Mouse (Mus musculus) limb, embryonic 13.5 days (tissue): ENCODE results near the gene Maml3. TPM values are rescaled to one million over a fixed set of nuclear protein-coding genes. Genes with fewer than 3 reads are reported as not detected.

Experiments
- ATAC-seq: fragments of 200-750 bp; cut with Nextera tagmentation; 2 replicates; pipeline ENCODE4 v1.8.0; 2017; ENCODE audit warnings: low read depth, moderate number of reproducible peaks, moderate TSS enrichment; ENCODE audit not compliant: low FRiP score
- H3K27ac ChIP-seq: fragments of 300-500 bp; sonication (generic); 2 replicates; pipeline ENCODE4 v1.5.1; 2015; ENCODE audit warnings: inconsistent platforms, mild to moderate bottlenecking, moderate library complexity
- H3K27me3 ChIP-seq: fragments of 300-500 bp; sonication (generic); 2 replicates; pipeline ENCODE4 v1.6.1; 2015; ENCODE audit warnings: mild to moderate bottlenecking, inconsistent platforms
- H3K36me3 ChIP-seq: fragments of 300-500 bp; sonication (generic); 2 replicates; pipeline ENCODE4 v1.6.1; 2015; ENCODE audit warnings: inconsistent platforms, mild to moderate bottlenecking, moderate library complexity
- H3K4me1 ChIP-seq: fragments of 300-500 bp; sonication (generic); 2 replicates; pipeline ENCODE4 v1.6.1; 2015; ENCODE audit warnings: inconsistent platforms
- H3K4me2 ChIP-seq: fragments of 300-500 bp; sonication (generic); replicated peaks from 2 replicates; pipeline ENCODE4 v1.6.1; 2015; ENCODE audit warnings: inconsistent platforms, mild to moderate bottlenecking, moderate library complexity
- H3K4me3 ChIP-seq: fragments of 300-500 bp; sonication (generic); 2 replicates; pipeline ENCODE4 v1.5.1; 2015; ENCODE audit warnings: moderate library complexity, mild to moderate bottlenecking, inconsistent platforms
- H3K9ac ChIP-seq: fragments of 300-500 bp; sonication (generic); 2 replicates; pipeline ENCODE4 v1.6.1; 2015; ENCODE audit warnings: mild to moderate bottlenecking, inconsistent platforms
- H3K9me3 ChIP-seq: fragments of 300-500 bp; sonication (generic); 2 replicates; pipeline ENCODE4 v1.6.1; 2016; ENCODE audit warnings: inconsistent platforms
- WGBS: fragments of 180-500 bp; shearing (Covaris S2); methylation state at CpG from one replicate; pipeline ENCODE4 v1.1.7; 2015; 5-methylcytosine and 5-hydroxymethylcytosine counted together
- polyA plus RNA-seq: library from polyadenylated mRNA; unstranded; fragments of >200 nt; fragmentation: Nextera tagmentation; extraction: Ambion mirVana; gene quantifications from 2 replicates; pipeline ENCODE4 v1.2.1, GENCODE M21; 2015

The Maml3 gene
- polyA plus RNA-seq, 1 experiment from 2014 or later: 5.1 TPM

- H3K4me2 ChIP-seq: no peak overlapping the region
- H3K9me3 ChIP-seq: no peaks in the 10 kb centered on the region
- H3K4me3 ChIP-seq: no peak overlapping the region
- H3K9ac ChIP-seq: no peak overlapping the region
- 62% methylated on average over 9 of the region's 9 CpGs for WGBS
- H3K27me3 ChIP-seq: no peaks in the 10 kb centered on the region
- no peak overlapping the region for H3K27ac ChIP-seq
- H3K4me1 ChIP-seq: peaks cover 22% of the 10 kb centered on the region
- no peak for ATAC-seq
- no peaks in the 10 kb centered on the region for H3K36me3 ChIP-seq
These were observed 93.7 kb downstream of the Maml3 start for GRCm38 (mm10) chr3:52011032-52011710.

DNA sequence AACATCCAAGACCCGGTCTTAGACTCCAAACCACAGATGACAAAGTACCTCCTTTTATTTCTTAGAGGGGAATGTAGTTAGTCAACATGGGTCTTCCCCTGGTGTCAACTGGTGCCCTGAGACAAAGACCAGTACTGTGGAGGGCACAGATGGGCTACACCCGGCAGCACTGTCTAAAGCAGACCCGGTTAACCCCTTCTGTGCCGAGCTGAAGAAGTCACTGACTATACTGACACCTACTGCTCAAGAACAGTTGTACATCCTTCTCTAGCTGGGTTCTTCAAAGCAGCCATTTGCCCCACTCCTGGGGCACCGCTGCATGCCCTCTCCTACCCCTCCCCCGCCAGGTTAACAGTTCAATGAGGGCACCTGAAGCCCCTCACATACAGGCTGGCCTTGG lies 95.6 kb downstream of the Maml3 start:
- WGBS: 25% methylated on average over 6 of the region's 6 CpGs
- Histone ChIP-seq H3K27ac (no peak overlapping the region), H3K4me2 (no peak overlapping the region), H3K4me1 (peaks cover 22% of the 10 kb centered on the region), H3K9me3 (no peaks in the 10 kb centered on the region), H3K4me3 (no peak overlapping the region), H3K27me3 (0 out of 2 replicates have a peak, but pooled peaks cover 2% of the 10 kb centered on the region), H3K36me3 (no peaks in the 10 kb centered on the region), H3K9ac (no peak overlapping the region)
- no peak; the same call in 1 of the 2 replicates for ATAC-seq

GRCm38 (mm10) chr3:52007602-52008252 lies 97.1 kb downstream of the Maml3 start:
- under 1% methylated on average over 21 of the region's 21 CpGs for WGBS
- ATAC-seq: peak; percentile 85
- Histone ChIP-seq H3K27ac (peak overlapping the region; percentile 55; the same call in 1 of the 2 replicates), H3K36me3 (no peaks in the 10 kb centered on the region), H3K4me3 (peak overlapping the region; percentile 45), H3K4me2 (peak overlapping the region; percentile 66), H3K27me3 (0 out of 2 replicates have a peak, but pooled peaks cover 2% of the 10 kb centered on the region), H3K9me3 (no peaks in the 10 kb centered on the region), H3K4me1 (peaks cover 22% of the 10 kb centered on the region), H3K9ac (peak overlapping the region; percentile 46)

- 36% methylated on average over 9 of the region's 9 CpGs for WGBS
- Histone ChIP-seq H3K4me1 (peaks cover 22% of the 10 kb centered on the region), H3K9me3 (no peaks in the 10 kb centered on the region), H3K4me2 (peak overlapping the region; percentile 66), H3K36me3 (no peaks in the 10 kb centered on the region), H3K4me3 (peak overlapping the region; percentile 45), H3K27me3 (0 out of 2 replicates have a peak, but pooled peaks cover 2% of the 10 kb centered on the region), H3K27ac (no peak overlapping the region), H3K9ac (no peak overlapping the region)
- no peak for ATAC-seq
These were observed 98.0 kb downstream of the Maml3 start for GRCm38 (mm10) chr3:52006721-52007330.

DNA sequence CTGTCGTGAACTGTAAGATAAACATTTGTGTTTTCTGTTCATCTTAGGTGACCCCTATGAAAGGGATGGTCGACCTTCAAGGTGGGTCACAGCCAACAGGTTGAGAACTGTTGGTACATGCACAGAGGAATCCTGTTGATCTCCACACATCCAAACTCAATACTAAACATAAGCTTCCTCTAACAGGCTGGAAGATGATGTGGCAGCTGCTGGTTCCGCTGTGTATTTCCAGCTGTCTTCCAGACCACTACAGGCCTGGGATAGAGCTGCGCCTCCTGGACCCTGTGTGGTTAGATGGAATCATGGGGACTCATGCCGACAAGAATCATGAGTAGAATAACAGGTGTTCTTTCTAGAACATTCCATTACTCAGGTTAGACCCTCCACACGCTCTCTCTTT lies 101.2 kb downstream of the Maml3 start:
- Histone ChIP-seq H3K36me3 (no peaks in the 10 kb centered on the region), H3K9ac (no peak overlapping the region), H3K4me1 (peaks cover 17% of the 10 kb centered on the region), H3K9me3 (no peaks in the 10 kb centered on the region), H3K4me2 (no peak overlapping the region), H3K27me3 (0 out of 2 replicates have a peak, but pooled peaks cover 2% of the 10 kb centered on the region), H3K4me3 (no peak overlapping the region), H3K27ac (no peak overlapping the region)
- no peak for ATAC-seq
- 86% methylated on average over 6 of the region's 6 CpGs for WGBS

DNA sequence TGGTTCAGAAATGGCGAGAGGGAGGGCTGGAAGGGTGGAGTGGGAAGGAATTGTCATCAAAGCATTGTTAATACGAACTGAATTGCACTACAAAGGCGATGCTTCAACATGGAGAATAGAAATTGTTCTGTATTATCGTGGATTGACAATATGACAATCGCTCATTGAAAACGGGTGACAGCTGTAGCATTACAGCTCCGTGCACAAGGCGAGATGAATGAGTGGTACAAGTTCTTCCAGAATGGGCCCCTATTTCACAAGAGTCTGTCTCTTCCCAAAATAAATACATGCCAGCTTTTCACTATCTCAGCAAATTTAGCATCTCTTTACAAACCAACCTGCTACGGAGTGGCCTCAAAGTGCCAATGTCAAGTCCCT lies 103.4 kb downstream of the Maml3 start:
- Histone ChIP-seq H3K4me1 (0 out of 2 replicates have a peak, but pooled peaks cover 2% of the 10 kb centered on the region), H3K27me3 (0 out of 2 replicates have a peak, but pooled peaks cover 2% of the 10 kb centered on the region), H3K27ac (no peak overlapping the region), H3K9me3 (no peaks in the 10 kb centered on the region), H3K36me3 (no peaks in the 10 kb centered on the region), H3K4me2 (no peak overlapping the region), H3K9ac (no peak overlapping the region), H3K4me3 (no peak overlapping the region)
- ATAC-seq: no peak
- 90% methylated on average over 9 of the region's 9 CpGs for WGBS

- Histone ChIP-seq H3K9me3 (no peaks in the 10 kb centered on the region), H3K4me3 (no peak overlapping the region), H3K4me1 (no peaks in the 10 kb centered on the region), H3K36me3 (no peaks in the 10 kb centered on the region), H3K4me2 (no peak overlapping the region), H3K9ac (no peak overlapping the region), H3K27ac (no peak overlapping the region), H3K27me3 (0 out of 2 replicates have a peak, but pooled peaks cover 2% of the 10 kb centered on the region)
- ATAC-seq: no peak
- WGBS: 85% methylated on average over 10 of the region's 10 CpGs
These were observed 103.9 kb downstream of the Maml3 start for GRCm38 (mm10) chr3:52000871-52001517.

GRCm38 (mm10) chr3:51999671-52000437 lies 105.0 kb downstream of the Maml3 start:
- Histone ChIP-seq H3K27me3 (no peaks in the 10 kb centered on the region), H3K36me3 (no peaks in the 10 kb centered on the region), H3K9ac (no peak overlapping the region), H3K4me3 (no peak overlapping the region), H3K27ac (no peak overlapping the region), H3K9me3 (no peaks in the 10 kb centered on the region), H3K4me2 (no peak overlapping the region), H3K4me1 (no peaks in the 10 kb centered on the region)
- ATAC-seq: no peak
- 89% methylated on average over 21 of the region's 21 CpGs for WGBS

DNA sequence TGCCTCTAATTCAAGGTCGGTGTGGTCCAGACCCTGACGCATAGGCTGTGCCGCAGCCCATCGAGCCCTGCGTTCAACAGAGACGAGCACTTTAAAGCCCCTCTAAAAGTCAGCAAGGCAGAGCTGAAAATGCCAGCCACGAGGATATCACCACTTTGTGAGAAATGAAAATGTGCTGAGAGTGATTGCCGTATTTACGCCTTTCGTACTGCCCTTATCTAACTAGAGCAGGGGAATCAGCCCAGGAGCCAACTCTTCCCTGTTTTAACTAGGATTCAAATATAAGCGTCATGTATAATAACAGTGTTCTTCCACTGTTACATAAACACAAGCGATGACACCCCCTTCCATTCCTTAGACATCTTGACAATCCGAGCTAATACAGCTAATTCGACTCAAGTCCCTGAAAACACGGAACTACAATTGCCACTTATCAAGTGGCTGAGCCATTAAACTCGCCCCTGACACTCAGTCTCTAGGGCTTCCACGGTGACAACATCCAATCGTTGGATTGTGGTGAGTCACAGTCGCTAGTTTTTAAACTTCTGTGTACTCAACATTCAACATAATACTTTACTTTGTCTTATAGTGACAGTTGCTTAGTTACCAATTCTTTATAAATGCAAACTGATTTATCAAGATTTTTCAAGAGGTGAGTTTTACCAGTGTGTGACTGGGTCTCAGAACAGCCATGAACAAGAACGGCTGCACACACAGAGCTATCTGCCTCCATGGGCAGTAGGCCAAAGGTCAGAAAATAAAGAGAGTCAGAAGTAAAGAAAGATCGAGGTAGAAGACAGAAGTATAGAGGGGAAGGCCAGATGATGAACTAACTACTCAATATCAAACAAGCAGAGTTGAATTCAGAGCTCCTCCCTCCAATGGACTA lies 106.1 kb downstream of the Maml3 start:
- no peak overlapping the region for H3K4me3 ChIP-seq
- H3K9ac ChIP-seq: no peak overlapping the region
- no peaks in the 10 kb centered on the region for H3K36me3 ChIP-seq
- H3K4me2 ChIP-seq: no peak overlapping the region
- H3K4me1 ChIP-seq: no peaks in the 10 kb centered on the region
- H3K27me3 ChIP-seq: no peaks in the 10 kb centered on the region
- ATAC-seq: no peak
- no peaks in the 10 kb centered on the region for H3K9me3 ChIP-seq
- no peak overlapping the region for H3K27ac ChIP-seq
- WGBS: 82% methylated on average over 21 of the region's 21 CpGs

DNA sequence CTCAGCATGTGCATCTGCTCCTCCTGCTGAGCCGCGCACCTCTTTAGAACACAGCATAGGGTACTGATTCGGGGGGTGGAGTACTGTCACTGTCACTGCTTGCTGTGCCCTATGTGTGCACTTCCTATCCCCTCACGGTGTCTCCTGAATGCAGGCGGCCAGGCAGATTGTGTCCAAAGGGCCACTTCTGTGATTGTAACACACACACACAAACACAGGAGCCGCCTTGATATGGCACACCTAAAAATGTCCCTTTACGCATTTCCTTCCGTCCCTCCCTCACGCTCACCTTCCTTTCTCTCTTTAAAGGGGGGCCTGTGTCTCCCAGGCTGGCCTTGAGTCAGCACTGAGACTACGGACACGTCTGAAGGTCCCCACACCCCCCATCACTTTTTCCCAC lies 107.3 kb downstream of the Maml3 start:
- no peaks in the 10 kb centered on the region for H3K36me3 ChIP-seq
- WGBS: 80% methylated on average over 11 of the region's 11 CpGs

DNA sequence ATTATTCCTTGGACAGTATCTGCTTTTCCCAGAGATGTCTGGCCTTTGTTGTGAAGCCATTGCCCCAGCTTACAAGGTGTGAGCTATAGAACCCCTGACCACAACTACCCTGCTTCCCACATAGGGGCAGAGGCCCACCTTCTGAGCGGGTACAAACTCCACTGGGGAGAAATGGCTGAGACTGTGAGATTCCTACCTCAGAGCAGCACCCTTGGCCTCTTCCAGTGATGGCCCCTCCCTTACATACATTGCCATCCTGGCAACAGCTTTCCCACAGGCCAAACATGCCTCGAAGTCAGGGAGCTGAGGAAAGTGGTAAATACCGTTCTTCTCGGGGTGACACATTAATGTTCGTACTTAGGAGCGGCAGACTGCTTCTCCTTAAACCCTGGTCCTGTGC lies 118.4 kb downstream of the Maml3 start:
- H3K27me3 ChIP-seq: no peaks in the 10 kb centered on the region
- H3K27ac ChIP-seq: no peak overlapping the region
- no peak overlapping the region for H3K9ac ChIP-seq
- no peaks in the 10 kb centered on the region for H3K9me3 ChIP-seq
- no peak for ATAC-seq
- H3K36me3 ChIP-seq: no peaks in the 10 kb centered on the region
- no peak overlapping the region for H3K4me3 ChIP-seq
- H3K4me1 ChIP-seq: no peaks in the 10 kb centered on the region
- H3K4me2 ChIP-seq: no peak overlapping the region
- WGBS: 58% methylated on average over 6 of the region's 6 CpGs

More for the DNA sequence above, 107.3 kb downstream of the Maml3 start:
- Histone ChIP-seq H3K27ac (no peak overlapping the region), H3K9me3 (no peaks in the 10 kb centered on the region), H3K4me1 (no peaks in the 10 kb centered on the region), H3K27me3 (no peaks in the 10 kb centered on the region), H3K9ac (no peak overlapping the region), H3K4me2 (no peak overlapping the region), H3K4me3 (no peak overlapping the region)
- ATAC-seq: no peak
